Mouse (Mus musculus) ES-E14 (cell line): Measurements from ENCODE around the gene Midn. TPM values are rescaled to one million over a fixed set of nuclear protein-coding genes. Genes with fewer than 3 reads are reported as not detected.
A peak's percentile ranks its signal among the peaks of the same experiment; 100 is the strongest.

Experiments used
- DNase-seq: peaks from one replicate; pipeline ENCODE4 v3.0.0-alpha.2; 2013; ENCODE audit warnings: low read depth, low spot score
- H3K27ac ChIP-seq: 2 replicates; pipeline ENCODE4 v1.5.1; 2012; ENCODE audit warnings: low read depth, mild to moderate bottlenecking, low read length, moderate library complexity, mixed read lengths; ENCODE audit not compliant: poor library complexity, insufficient read depth, severe bottlenecking
- H3K36me3 ChIP-seq: 2 replicates; pipeline ENCODE4 v1.6.1; 2012; ENCODE audit warnings: mild to moderate bottlenecking, low read length, moderate library complexity, mixed read lengths; ENCODE audit not compliant: control insufficient read depth, poor library complexity, insufficient read depth, severe bottlenecking
- H3K4me1 ChIP-seq, 2 experiments: fragments of 150-350 bp in 1 of 2; sonication (generic) in 1 of 2; 2 replicates each; pipeline ENCODE4 v1.6.1; 2012; ENCODE audit warnings: low read length in 2 of 2, mild to moderate bottlenecking in 1 of 2, mixed read lengths in 1 of 2; ENCODE audit not compliant: control insufficient read depth in 2 of 2, insufficient read depth in 2 of 2, poor library complexity in 1 of 2
- H3K4me3 ChIP-seq, 2 experiments: fragments of 150-350 bp in 1 of 2; sonication (generic) in 1 of 2; 2 replicates each; pipeline ENCODE4 v1.5.1; 2012; ENCODE audit warnings: low read length in 2 of 2, low read depth in 1 of 2, mild to moderate bottlenecking in 1 of 2, mixed read lengths in 1 of 2; ENCODE audit not compliant: insufficient read depth in 1 of 2, poor library complexity in 1 of 2, severe bottlenecking in 1 of 2
- H3K9ac ChIP-seq: 2 replicates; pipeline ENCODE4 v1.6.1; 2012; ENCODE audit warnings: low read depth, mild to moderate bottlenecking, low read length, mixed read lengths; ENCODE audit not compliant: poor library complexity, insufficient read depth, severe bottlenecking
- H3K9me3 ChIP-seq: fragments of 150-350 bp; sonication (generic); 2 replicates; pipeline ENCODE4 v1.6.1; 2012; ENCODE audit warnings: low read depth, mild to moderate bottlenecking, low read length; ENCODE audit not compliant: control insufficient read depth, insufficient read depth
- CHD2 ChIP-seq: IDR thresholded peaks from 2 replicates; pipeline ENCODE4 v1.6.1; 2014; ENCODE audit warnings: mild to moderate bottlenecking, low read depth, low read length, inconsistent platforms
- HCFC1 ChIP-seq: IDR thresholded peaks from 2 replicates; pipeline ENCODE4 v1.6.1; 2012; ENCODE audit warnings: low read length, inconsistent platforms, borderline replicate concordance; ENCODE audit not compliant: insufficient read depth
- MAFK ChIP-seq: IDR thresholded peaks from 2 replicates; pipeline ENCODE4 v1.6.1; 2014; ENCODE audit warnings: mild to moderate bottlenecking, low read depth, low read length, inconsistent platforms; ENCODE audit not compliant: insufficient read depth
- ZC3H11A ChIP-seq: IDR thresholded peaks from 2 replicates; pipeline ENCODE4 v1.6.1; 2012; ENCODE audit warnings: low read depth, mild to moderate bottlenecking, inconsistent platforms, low read length, borderline replicate concordance
- ZNF384 ChIP-seq: IDR thresholded peaks from 2 replicates; pipeline ENCODE4 v1.6.1; 2012; ENCODE audit warnings: low read depth, low read length, inconsistent platforms
- in situ Hi-C, 2 experiments: fragments of 600-800 bp; cut with MboI; formaldehyde crosslinking; loops; one replicate each; pipeline ENCODE4 v1.15.1; 2025; ENCODE audit warnings: low sequenced_read_pairs in 2 of 2, inconsistent platforms in 1 of 2; ENCODE audit not compliant: unreplicated experiment in 2 of 2
- total RNA-seq: library from RNA; depleted of rRNA; stranded (reverse); fragments of 300-350 nt; gene quantifications from 2 replicates; pipeline ENCODE4 v1.2.3, GENCODE M21; 2012

The Midn gene
- total RNA-seq, 1 experiment, result 38.3 TPM

DNA sequence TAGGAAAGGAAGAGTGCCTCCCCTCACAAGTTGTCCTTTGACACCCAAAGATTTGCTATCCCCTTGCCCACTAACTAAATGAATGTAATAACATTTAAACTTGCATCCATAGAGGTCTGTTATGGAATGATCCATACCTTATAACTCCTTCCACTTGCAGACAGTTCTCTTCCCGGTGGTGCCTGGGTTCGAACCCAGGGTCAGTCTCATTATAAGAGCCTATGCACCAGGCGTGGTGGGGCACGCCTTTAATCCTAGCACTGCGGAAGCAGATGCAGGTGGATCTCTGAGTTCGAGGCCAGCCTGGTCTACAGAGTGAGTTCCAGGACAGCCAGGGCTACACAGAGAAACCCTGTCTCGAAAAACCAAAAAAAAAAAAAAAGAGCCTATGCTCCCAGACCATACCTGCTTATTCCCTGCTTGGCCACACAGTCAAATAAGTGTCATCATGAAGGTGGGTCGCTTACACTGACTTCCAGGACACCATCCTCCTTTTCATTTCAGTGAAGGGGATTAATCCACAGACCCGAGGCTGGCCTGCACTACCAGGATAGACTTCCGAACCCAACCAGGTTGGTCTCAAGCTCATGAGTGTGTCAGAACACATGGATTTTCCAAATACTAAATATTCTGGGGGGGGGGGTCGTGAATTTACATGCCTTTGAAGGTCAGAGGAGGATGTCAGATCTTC, 8.0 kb upstream of the Midn start:
- no peak for DNase-seq
- TF ChIP-seq ZC3H11A, result no peak
- TF ChIP-seq CHD2, result no peak
- TF ChIP-seq MAFK, result no peak
- TF ChIP-seq HCFC1, result no peak
- no peak for TF ChIP-seq ZNF384
- Histone ChIP-seq H3K9me3 (no peaks in the 10 kb centered on the region), H3K9ac (no peak overlapping the region), H3K36me3 (peaks cover 23% of the 10 kb centered on the region), H3K4me1 (peaks cover 5 to 22% of the 10 kb centered on the region in 2 experiments; a peak in 3 of 4 replicates), H3K4me3 (no peak overlapping the region), H3K27ac (no peak overlapping the region)
- in situ Hi-C loops, result no loop called here

DNA sequence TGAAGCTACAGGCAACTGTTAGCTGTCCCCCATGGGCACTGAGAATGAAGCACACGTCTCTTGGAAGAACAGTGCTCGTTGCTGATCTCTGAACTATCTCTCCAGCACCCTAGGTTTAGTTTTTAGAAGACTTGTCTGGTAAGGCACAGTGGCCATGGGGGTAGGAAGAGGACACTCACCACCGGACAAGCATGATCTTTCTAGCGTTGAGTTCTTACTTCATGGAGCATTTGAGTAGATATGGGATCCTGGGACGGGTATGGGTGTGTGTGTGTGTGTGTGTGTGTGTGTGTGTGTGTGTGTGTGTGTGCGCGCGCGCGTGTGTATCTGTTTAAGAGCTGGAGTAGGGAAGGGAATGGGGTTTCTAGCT, 7.4 kb upstream of the Midn start, which contains the start of gene Cbarp:
Gene Cbarp (minus strand): TSS at position 170 of the 370 bp plus-strand sequence.
- Histone ChIP-seq H3K4me1 (peaks cover 5 to 23% of the 10 kb centered on the region in 2 experiments; a peak in 3 of 4 replicates), H3K36me3 (peaks cover 25% of the 10 kb centered on the region), H3K4me3 (peak within 1 kb of the TSS; percentile 49 to 96), H3K9ac (peak within 1 kb of the TSS; percentile 54; the same call in 1 of the 2 replicates), H3K27ac (no peak within 1 kb of the TSS), H3K9me3 (no peaks in the 10 kb centered on the region)
- no peak for DNase-seq
- TF ChIP-seq ZNF384 (no peak), MAFK (no peak), CHD2 (no peak), ZC3H11A (no peak), HCFC1 (no peak)
- in situ Hi-C loops, result no loop called here

GRCm38 (mm10) chr10:80141243-80141642, 6.8 kb upstream of the Midn start:
- Histone ChIP-seq H3K36me3 (peaks cover 26% of the 10 kb centered on the region), H3K4me1 (peaks cover 2 to 24% of the 10 kb centered on the region in 2 experiments; a peak in 3 of 4 replicates), H3K27ac (no peak overlapping the region), H3K9me3 (no peaks in the 10 kb centered on the region), H3K4me3 (peak overlapping the region; percentile 49 to 96), H3K9ac (peak overlapping the region; percentile 54; the same call in 1 of the 2 replicates)
- no peak for TF ChIP-seq MAFK
- TF ChIP-seq HCFC1, result peak; percentile 77
- peak; percentile 76 for DNase-seq
- in situ Hi-C loops, result no loop called here

GRCm38 (mm10) chr10:80141786-80142529, 6.1 kb upstream of the Midn start:
- TF ChIP-seq ZC3H11A (no peak), MAFK (0 out of 2 replicates have a peak, but pooled peaks have one; percentile 2), CHD2 (no peak), ZNF384 (no peak), HCFC1 (peak; percentile 96)
- Histone ChIP-seq H3K27ac (peak overlapping the region; percentile 82), H3K4me3 (peak overlapping the region; percentile 93 to 96), H3K4me1 (peaks cover 2 to 28% of the 10 kb centered on the region in 2 experiments; a peak in 3 of 4 replicates), H3K36me3 (peaks cover 26% of the 10 kb centered on the region), H3K9ac (peak overlapping the region; percentile 95), H3K9me3 (no peaks in the 10 kb centered on the region)
- in situ Hi-C loops, result no loop called here
- DNase-seq, result peak; percentile 97
